Mouse (Mus musculus): ENCODE measurements around the gene Mlx. TPM values are rescaled to one million over a fixed set of nuclear protein-coding genes. Genes with fewer than 3 reads are reported as not detected.
A peak's percentile ranks its signal among the peaks of the same experiment; 100 is the strongest.

Gene Mlx
- polyA plus RNA-seq, 1 experiment from 2014 or later = 54.1 TPM

DNA sequence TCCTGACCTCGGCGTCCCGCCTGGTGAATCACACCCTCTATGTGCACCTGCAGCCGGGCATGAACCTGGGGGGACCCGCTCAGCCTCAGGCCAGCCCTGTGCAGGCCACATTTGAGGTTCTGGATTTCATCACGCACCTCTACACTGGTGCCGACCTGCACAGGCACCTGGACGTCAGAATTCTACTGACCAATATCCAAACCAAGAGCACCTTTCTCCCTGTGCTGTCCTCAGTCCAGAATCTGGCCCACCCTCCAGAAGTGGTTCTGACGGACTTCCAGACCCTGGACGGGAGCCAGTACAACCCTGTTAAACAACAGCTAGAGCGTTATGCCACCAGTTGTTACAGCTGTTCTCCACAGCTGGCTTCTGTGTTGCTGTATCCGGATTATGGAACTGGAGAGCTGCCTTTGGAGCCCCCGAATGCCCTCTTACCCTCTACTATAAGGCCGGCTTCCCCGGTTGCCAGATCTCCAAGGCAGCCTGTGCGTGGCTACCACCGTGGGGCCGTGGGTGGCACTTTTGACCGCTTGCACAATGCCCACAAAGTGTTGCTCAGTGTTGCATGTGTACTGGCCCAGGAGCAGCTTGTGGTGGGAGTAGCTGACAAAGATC, 3.9 kb upstream of the Mlx start:
- Histone ChIP-seq H3K9ac (peak overlapping the region; percentile 87), H3K36me3 (no peaks in the 10 kb centered on the region), H3K9me3 (no peaks in the 10 kb centered on the region), H3K4me2 (peak overlapping the region; percentile 92), H3K4me3 (peak overlapping the region; percentile 78), H3K27me3 (peaks cover 36% of the 10 kb centered on the region), H3K27ac (peak overlapping the region; percentile 87), H3K4me1 (peaks cover 47% of the 10 kb centered on the region)
- no peak for ATAC-seq (ENCODE audit: borderline replicate concordance, extremely low read depth, low FRiP score, low TSS enrichment)
- WGBS = 24% methylated on average over 19 of the region's 19 CpGs

DNA sequence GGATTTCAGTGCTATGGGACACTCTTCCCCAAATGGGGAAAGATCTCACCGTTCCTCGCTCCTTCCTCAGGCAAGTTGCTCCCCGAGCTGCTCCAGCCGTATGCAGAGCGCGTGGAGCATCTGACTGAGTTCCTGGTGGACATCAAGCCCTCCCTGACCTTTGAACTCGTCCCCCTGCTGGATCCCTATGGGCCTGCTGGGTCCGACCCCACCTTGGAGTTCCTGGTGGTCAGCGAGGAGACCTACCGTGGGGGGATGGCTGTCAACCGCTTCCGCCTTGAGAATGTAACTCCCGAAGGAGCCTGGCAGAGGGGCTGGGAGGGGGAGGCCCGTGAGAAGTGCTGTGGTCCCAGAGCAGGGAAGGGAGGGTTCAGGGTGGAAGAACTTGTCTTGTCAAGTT, 2.8 kb upstream of the Mlx start:
- 78% methylated on average over 14 of the region's 14 CpGs for WGBS
- Histone ChIP-seq H3K36me3 (peaks cover 8% of the 10 kb centered on the region; the same call in 1 of the 2 replicates), H3K9ac (no peak overlapping the region), H3K4me3 (no peak overlapping the region), H3K9me3 (no peaks in the 10 kb centered on the region), H3K4me1 (peaks cover 50% of the 10 kb centered on the region), H3K27ac (no peak overlapping the region), H3K4me2 (no peak overlapping the region), H3K27me3 (peaks cover 25% of the 10 kb centered on the region)
- ATAC-seq (ENCODE audit: borderline replicate concordance, extremely low read depth, low FRiP score, low TSS enrichment) = no peak

- WGBS = 90% methylated on average over 12 of the region's 12 CpGs
- peaks cover 20% of the 10 kb centered on the region for H3K27me3 ChIP-seq
- ATAC-seq (ENCODE audit: borderline replicate concordance, extremely low read depth, low FRiP score, low TSS enrichment) = no peak
- H3K4me1 ChIP-seq = peaks cover 47% of the 10 kb centered on the region
- H3K36me3 ChIP-seq = peaks cover 14% of the 10 kb centered on the region; the same call in 1 of the 2 replicates
- H3K27ac ChIP-seq = no peak overlapping the region
- no peaks in the 10 kb centered on the region for H3K9me3 ChIP-seq
- H3K4me2 ChIP-seq = no peak overlapping the region
- no peak overlapping the region for H3K4me3 ChIP-seq
- H3K9ac ChIP-seq = no peak overlapping the region
Observed at GRCm38 (mm10) chr11:101084811-101085210, 2.3 kb upstream of the Mlx start.

DNA sequence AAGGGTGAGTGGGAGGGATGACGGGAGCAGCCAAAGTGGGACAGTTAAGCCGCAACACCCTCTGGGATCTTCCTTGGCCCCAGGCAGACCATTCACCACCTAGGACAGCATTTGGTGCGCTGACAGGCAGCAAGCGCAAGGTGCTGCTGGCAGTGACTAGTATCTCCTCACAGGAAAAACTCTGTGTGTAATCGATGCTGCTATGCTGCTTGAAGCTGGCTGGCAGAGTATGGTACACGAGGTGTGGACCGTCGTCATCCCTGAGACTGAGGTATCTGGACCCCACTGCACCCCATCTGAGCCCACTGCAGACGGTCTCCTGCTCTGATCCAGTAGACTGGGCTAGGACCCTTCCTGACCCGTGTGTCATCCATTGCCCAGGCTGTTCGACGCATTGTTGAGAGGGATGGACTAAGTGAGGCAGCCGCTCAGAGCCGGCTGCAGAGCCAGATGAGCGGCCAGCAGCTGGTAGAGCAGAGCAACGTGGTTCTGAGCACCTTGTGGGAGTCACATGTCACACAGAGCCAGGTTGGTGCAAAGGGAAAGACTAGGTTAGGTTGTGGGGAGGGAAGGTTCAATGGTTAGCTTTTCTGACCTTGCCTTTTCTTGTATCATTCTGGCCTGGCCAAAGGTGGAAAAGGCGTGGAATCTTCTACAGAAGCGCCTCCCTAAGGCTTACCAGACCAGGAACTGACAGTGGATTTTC, 1.3 kb upstream of the Mlx start:
- Histone ChIP-seq H3K4me2 (no peak overlapping the region), H3K9ac (no peak overlapping the region), H3K4me3 (no peak overlapping the region), H3K27me3 (peaks cover 10% of the 10 kb centered on the region), H3K9me3 (no peaks in the 10 kb centered on the region), H3K27ac (no peak overlapping the region), H3K36me3 (peaks cover 24% of the 10 kb centered on the region), H3K4me1 (peaks cover 46% of the 10 kb centered on the region)
- no peak for ATAC-seq (ENCODE audit: borderline replicate concordance, extremely low read depth, low FRiP score, low TSS enrichment)
- 88% methylated on average over 18 of the region's 18 CpGs for WGBS

DNA sequence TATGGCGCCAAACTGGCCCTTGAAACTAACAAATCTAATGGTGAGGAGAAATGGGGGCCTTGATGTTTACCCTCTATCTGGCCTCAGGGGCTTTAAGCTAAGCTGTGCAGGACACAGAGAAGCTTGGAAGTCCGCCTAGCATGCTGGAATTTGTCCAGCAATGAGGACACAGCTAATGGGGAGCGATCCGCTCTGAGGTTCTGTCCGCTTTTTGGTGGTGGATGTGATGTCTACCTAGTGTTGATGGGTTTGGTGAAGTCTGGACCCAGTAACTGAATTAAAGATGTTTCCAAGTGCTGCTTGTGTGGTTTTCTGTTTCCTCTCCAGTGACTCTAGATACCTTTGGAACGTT, 778 bp upstream of the Mlx start:
- Histone ChIP-seq H3K4me3 (peak overlapping the region; percentile 80), H3K9me3 (no peaks in the 10 kb centered on the region), H3K36me3 (peaks cover 29% of the 10 kb centered on the region), H3K27me3 (peaks cover 5% of the 10 kb centered on the region; the same call in 1 of the 2 replicates), H3K4me2 (peak overlapping the region; percentile 91), H3K4me1 (peaks cover 45% of the 10 kb centered on the region), H3K9ac (peak overlapping the region; percentile 84; the same call in 1 of the 2 replicates), H3K27ac (peak overlapping the region; percentile 87; the same call in 1 of the 2 replicates)
- no peak for ATAC-seq (ENCODE audit: borderline replicate concordance, extremely low read depth, low FRiP score, low TSS enrichment)
- WGBS = 73% methylated on average over 6 of the region's 6 CpGs

DNA sequence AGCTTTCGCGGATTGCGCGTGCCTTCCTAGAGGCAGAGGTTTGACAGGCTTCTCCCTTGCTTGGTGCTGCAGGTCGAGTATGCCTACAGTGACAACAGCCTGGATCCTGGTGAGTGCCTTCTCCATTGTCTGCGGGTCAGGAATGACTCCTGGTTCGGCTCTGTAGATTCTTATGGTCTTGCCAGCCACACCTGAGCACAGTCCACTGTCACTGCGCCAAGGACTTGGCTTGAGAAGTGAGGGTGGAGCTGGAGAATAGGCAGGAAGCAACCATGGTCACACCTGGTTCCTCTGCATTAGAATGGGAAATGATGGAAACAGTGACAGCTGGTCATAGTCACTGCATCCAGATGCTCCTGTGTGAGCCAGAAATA, 592 bp downstream of the Mlx start:
- no peaks in the 10 kb centered on the region for H3K27me3 ChIP-seq
- no peaks in the 10 kb centered on the region for H3K9me3 ChIP-seq
- H3K4me1 ChIP-seq = peaks cover 37% of the 10 kb centered on the region
- peaks cover 43% of the 10 kb centered on the region for H3K36me3 ChIP-seq
- H3K4me3 ChIP-seq = peak overlapping the region; percentile 80
- ATAC-seq (ENCODE audit: borderline replicate concordance, extremely low read depth, low FRiP score, low TSS enrichment) = no peak
- peak overlapping the region; percentile 84 for H3K9ac ChIP-seq
- H3K27ac ChIP-seq = peak overlapping the region; percentile 87
- peak overlapping the region; percentile 91 for H3K4me2 ChIP-seq
- WGBS = 9% methylated on average over 8 of the region's 8 CpGs

GRCm38 (mm10) chr11:101089931-101090330, 2.9 kb downstream of the Mlx start:
- Histone ChIP-seq H3K9ac (no peak overlapping the region), H3K4me2 (no peak overlapping the region), H3K9me3 (no peaks in the 10 kb centered on the region), H3K27ac (no peak overlapping the region), H3K4me1 (peaks cover 36% of the 10 kb centered on the region), H3K36me3 (peaks cover 55% of the 10 kb centered on the region), H3K27me3 (no peaks in the 10 kb centered on the region), H3K4me3 (no peak overlapping the region)
- no peak for ATAC-seq (ENCODE audit: borderline replicate concordance, extremely low read depth, low FRiP score, low TSS enrichment)
- 86% methylated on average over 1 of the region's 1 CpGs for WGBS

GRCm38 (mm10) chr11:101094930-101095313, 7.8 kb downstream of the Mlx start:
- H3K9me3 ChIP-seq = no peaks in the 10 kb centered on the region
- H3K4me1 ChIP-seq = peaks cover 16% of the 10 kb centered on the region
- peak overlapping the region; percentile 89 for H3K4me2 ChIP-seq
- H3K9ac ChIP-seq = peak overlapping the region; percentile 55
- ATAC-seq (ENCODE audit: borderline replicate concordance, extremely low read depth, low FRiP score, low TSS enrichment) = 0 out of 2 replicates have a peak, but pooled peaks have one; percentile 27
- 0 out of 2 replicates have a peak overlapping the region, but pooled peaks have one; percentile 17 for H3K27ac ChIP-seq
- H3K27me3 ChIP-seq = no peaks in the 10 kb centered on the region
- whole genome bisulfite sequencing = under 1% methylated on average over 18 of the region's 18 CpGs
- H3K4me3 ChIP-seq = peak overlapping the region; percentile 69
- peaks cover 75% of the 10 kb centered on the region for H3K36me3 ChIP-seq

DNA sequence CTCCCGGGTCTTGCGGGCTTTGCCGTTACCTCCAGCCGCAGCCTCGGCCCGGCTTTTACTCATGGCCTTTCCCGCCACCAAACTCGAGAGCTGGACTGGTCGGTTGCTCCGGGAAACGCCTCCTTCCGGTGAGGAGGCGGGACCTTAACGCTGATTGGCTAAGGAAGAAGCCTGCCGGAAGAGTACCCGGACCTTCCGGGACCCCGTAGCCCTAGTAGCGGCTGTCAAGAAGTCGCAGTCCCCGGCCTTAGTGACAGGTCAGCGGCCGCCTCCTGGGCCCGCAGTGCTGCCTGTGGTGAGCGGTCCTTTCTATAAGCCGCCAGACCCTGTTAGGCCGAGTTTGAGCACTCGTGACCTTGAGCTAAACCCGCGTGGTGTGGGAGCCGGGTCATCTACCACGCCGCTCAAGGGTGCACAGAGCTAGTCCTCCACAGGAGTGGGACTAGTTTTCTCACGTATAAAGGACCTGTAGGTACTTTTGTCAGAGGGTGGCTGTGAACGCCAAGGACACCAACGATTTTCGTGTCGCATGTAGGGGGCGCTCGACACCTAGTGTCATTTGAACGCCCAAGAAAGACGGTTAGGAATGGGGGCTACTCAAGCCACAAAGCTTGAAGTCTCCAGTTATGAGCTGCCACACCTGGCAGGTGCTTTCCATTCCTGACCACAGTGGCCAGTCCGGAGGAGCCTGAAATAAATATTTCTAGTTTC, 8.4 kb downstream of the Mlx start, which contains the start of gene Psmc3ip:
Psmc3ip (minus strand) TSS at position 123 of the 711 bp plus-strand sequence.
- H3K4me1 ChIP-seq = peaks cover 16% of the 10 kb centered on the region
- peak within 1 kb of the TSS; percentile 89 for H3K4me2 ChIP-seq
- WGBS = under 1% methylated on average over 43 of the region's 43 CpGs
- peak; percentile 94 for ATAC-seq (ENCODE audit: borderline replicate concordance, extremely low read depth, low FRiP score, low TSS enrichment)
- peak within 1 kb of the TSS; percentile 67 for H3K9ac ChIP-seq
- no peaks in the 10 kb centered on the region for H3K9me3 ChIP-seq
- H3K27ac ChIP-seq = peak within 1 kb of the TSS; percentile 89
- H3K4me3 ChIP-seq = peak within 1 kb of the TSS; percentile 69
- H3K27me3 ChIP-seq = no peaks in the 10 kb centered on the region
- H3K36me3 ChIP-seq = peaks cover 75% of the 10 kb centered on the region

DNA sequence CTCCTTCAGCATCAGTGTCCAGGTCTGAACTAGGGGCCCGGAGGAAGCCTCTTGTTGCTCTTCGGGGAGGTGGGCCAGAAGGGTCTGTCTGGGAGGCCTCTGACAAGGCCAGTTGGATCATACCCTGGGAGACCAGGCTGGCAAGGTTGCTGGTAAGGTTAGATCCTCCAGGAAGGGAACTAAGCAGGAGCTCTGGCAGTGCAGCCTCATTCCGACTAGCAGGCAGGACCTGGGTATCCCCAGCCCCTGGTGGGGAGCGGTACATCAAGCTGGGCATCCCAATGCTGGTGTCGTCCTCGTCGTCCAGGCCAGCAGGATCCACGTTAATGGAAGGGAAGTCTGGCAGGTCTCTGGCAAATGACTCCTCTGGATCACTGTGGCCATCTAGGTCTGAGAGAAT, 11.2 kb downstream of the Mlx start:
- Histone ChIP-seq H3K4me2 (no peak overlapping the region), H3K4me1 (peaks cover 16% of the 10 kb centered on the region), H3K9me3 (no peaks in the 10 kb centered on the region), H3K9ac (no peak overlapping the region), H3K27ac (no peak overlapping the region), H3K27me3 (no peaks in the 10 kb centered on the region), H3K36me3 (peaks cover 69% of the 10 kb centered on the region), H3K4me3 (no peak overlapping the region)
- WGBS = 92% methylated on average over 8 of the region's 8 CpGs
- no peak for ATAC-seq (ENCODE audit: borderline replicate concordance, extremely low read depth, low FRiP score, low TSS enrichment)

- 87% methylated on average over 5 of the region's 5 CpGs for WGBS
- H3K4me1 ChIP-seq = no peaks in the 10 kb centered on the region
- H3K27me3 ChIP-seq = no peaks in the 10 kb centered on the region
- no peak overlapping the region for H3K9ac ChIP-seq
- peaks cover 57% of the 10 kb centered on the region for H3K36me3 ChIP-seq
- H3K4me3 ChIP-seq = no peak overlapping the region
- ATAC-seq (ENCODE audit: borderline replicate concordance, extremely low read depth, low FRiP score, low TSS enrichment) = no peak
- H3K4me2 ChIP-seq = no peak overlapping the region
- H3K27ac ChIP-seq = no peak overlapping the region
- no peaks in the 10 kb centered on the region for H3K9me3 ChIP-seq
Observed at GRCm38 (mm10) chr11:101103011-101103410, 15.9 kb downstream of the Mlx start.

DNA sequence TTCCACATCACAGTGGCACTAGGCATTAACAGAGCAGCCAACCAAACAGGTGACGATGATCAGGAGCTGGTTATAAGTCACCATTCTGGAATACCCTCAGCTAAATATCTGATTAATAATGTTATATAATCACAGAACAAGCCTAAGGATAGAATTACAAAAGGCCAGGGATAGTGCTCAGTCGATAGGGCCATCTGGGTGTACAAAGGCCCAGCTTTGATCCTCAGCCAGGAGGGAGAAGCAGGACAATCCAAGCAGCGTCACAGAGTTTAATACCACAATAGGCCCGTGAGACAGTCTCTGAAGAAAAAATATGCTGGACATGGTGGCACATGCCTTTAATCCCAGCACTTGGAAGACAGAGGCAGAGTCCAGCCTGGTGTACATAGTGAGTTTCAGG, 22.3 kb downstream of the Mlx start:
- 78% methylated on average over 4 of the region's 4 CpGs for WGBS
- no peak overlapping the region for H3K9ac ChIP-seq
- ATAC-seq (ENCODE audit: borderline replicate concordance, extremely low read depth, low FRiP score, low TSS enrichment) = no peak
- no peaks in the 10 kb centered on the region for H3K9me3 ChIP-seq
- no peak overlapping the region for H3K27ac ChIP-seq
- no peak overlapping the region for H3K4me3 ChIP-seq
- no peaks in the 10 kb centered on the region for H3K4me1 ChIP-seq
- no peak overlapping the region for H3K4me2 ChIP-seq
- H3K27me3 ChIP-seq = no peaks in the 10 kb centered on the region
- H3K36me3 ChIP-seq = peaks cover 10% of the 10 kb centered on the region; the same call in 1 of the 2 replicates
